8 mouse cellular contexts compared by ENCODE assay signal in the genomic region with DNA sequence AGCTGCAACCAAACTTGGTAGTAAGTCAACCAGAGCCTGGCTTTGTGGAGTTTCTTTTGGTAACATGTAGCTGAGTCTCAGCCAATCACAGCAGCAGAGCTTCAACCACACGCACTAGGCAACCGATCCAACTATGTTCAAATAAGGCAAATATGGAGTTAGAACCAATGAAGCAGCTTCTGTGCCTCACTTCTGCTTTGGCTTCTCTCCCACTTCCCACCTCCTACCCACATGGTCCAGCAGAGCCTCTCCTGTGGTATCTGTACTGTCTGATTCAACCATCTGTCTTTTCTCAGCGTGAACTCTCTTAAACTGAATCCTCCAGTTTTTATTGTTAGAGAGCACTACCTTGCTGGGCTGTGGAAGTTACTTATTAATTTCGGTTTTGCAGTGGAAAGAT. TPM values are rescaled to one million over a fixed set of nuclear protein-coding genes. Genes with fewer than 3 reads are reported as not detected.
DNase-seq lines count a peak whose midpoint lies in the region; ATAC-seq and TF ChIP-seq lines count a peak whose summit lies in the region.

No protein-coding gene starts in this region.

- ATAC-seq in midbrain, postnatal 0 days (ENCODE audit: low FRiP score) = no peak
- no peak for ATAC-seq in midbrain, embryonic 11.5 days (ENCODE audit: low FRiP score)
- ATAC-seq in intestine, embryonic 14.5 days (replicated peaks; ENCODE audit: low FRiP score, low TSS enrichment, low read depth) = peak; percentile 70
- ATAC-seq in neural tube, embryonic 15.5 days (ENCODE audit: low FRiP score) = no peak

- DNase-seq in midbrain, postnatal 0 days (ENCODE audit: low spot score) = peak; percentile 22
- no peak for DNase-seq in midbrain, embryonic 11.5 days (ENCODE audit: low spot score, missing footprints)
- no peak for DNase-seq in intestine, embryonic 14.5 days (ENCODE audit: low spot score)
- peak; percentile 58 to 97 for DNase-seq in left cerebral cortex, postnatal 25 days (ENCODE audit: low spot score in 2 of 2)
- DNase-seq in adrenal gland, adult 18-20 months (ENCODE audit: low spot score in 2 of 2) = no peak
- no peak for DNase-seq in thymus, postnatal 25 days
- DNase-seq in retina, embryonic 14.5 days (ENCODE audit: low spot score) = no peak

- no peak overlapping the region for H3K9ac ChIP-seq in midbrain, postnatal 0 days (replicated peaks; ENCODE audit: low read length, poor library complexity, severe bottlenecking)
- H3K9ac ChIP-seq in midbrain, embryonic 11.5 days (ENCODE audit: low read length) = no peak overlapping the region
- no peak overlapping the region for H3K9ac ChIP-seq in intestine, embryonic 14.5 days (ENCODE audit: low read length)
- H3K9ac ChIP-seq in neural tube, embryonic 15.5 days (replicated peaks) = no peak overlapping the region

- WGBS in midbrain, postnatal 0 days = 86% methylated on average over 4 of the region's 4 CpGs
- 92% methylated on average over 4 of the region's 4 CpGs for WGBS in midbrain, embryonic 11.5 days
- 74% methylated on average over 4 of the region's 4 CpGs for WGBS in intestine, embryonic 14.5 days
- 85% methylated on average over 4 of the region's 4 CpGs for WGBS in neural tube, embryonic 15.5 days

- H3K4me2 ChIP-seq in midbrain, postnatal 0 days (ENCODE audit: low read depth, low read length, poor library complexity, severe bottlenecking) = no peak overlapping the region
- no peak overlapping the region for H3K4me2 ChIP-seq in midbrain, embryonic 11.5 days
- no peak overlapping the region for H3K4me2 ChIP-seq in intestine, embryonic 14.5 days (ENCODE audit: low read length)
- H3K4me2 ChIP-seq in neural tube, embryonic 15.5 days = no peak overlapping the region

- intact Hi-C loops in left cerebral cortex, postnatal 25 days (cut with DNase I) = loop anchor here (2.0 to 5.0 kb wide), 2 partner anchors 101 to 116 kb away; no protein-coding TSS in a partner anchor

- no peak overlapping the region for H3K4me3 ChIP-seq in midbrain, postnatal 0 days (ENCODE audit: low read depth, low read length)
- no peak overlapping the region for H3K4me3 ChIP-seq in midbrain, embryonic 11.5 days (ENCODE audit: low read depth, low read length)
- no peak overlapping the region for H3K4me3 ChIP-seq in intestine, embryonic 14.5 days (ENCODE audit: low read depth, low read length)
- H3K4me3 ChIP-seq in neural tube, embryonic 15.5 days (replicated peaks) = no peak overlapping the region

- H3K27me3 ChIP-seq in midbrain, postnatal 0 days (ENCODE audit: insufficient read depth, low read length) = no peaks in the 10 kb centered on the region
- no peaks in the 10 kb centered on the region for H3K27me3 ChIP-seq in midbrain, embryonic 11.5 days (ENCODE audit: control insufficient read depth, insufficient read depth, low read length)
- H3K27me3 ChIP-seq in intestine, embryonic 14.5 days (replicated peaks; ENCODE audit: control insufficient read depth, insufficient read depth, low read length) = no peaks in the 10 kb centered on the region
- H3K27me3 ChIP-seq in neural tube, embryonic 15.5 days (replicated peaks) = no peaks in the 10 kb centered on the region

- H3K27ac ChIP-seq in midbrain, postnatal 0 days (ENCODE audit: low read depth, low read length) = no peak overlapping the region
- H3K27ac ChIP-seq in midbrain, embryonic 11.5 days (ENCODE audit: low read depth, low read length) = no peak overlapping the region
- H3K27ac ChIP-seq in intestine, embryonic 14.5 days (ENCODE audit: low read depth) = no peak overlapping the region; the same call in 1 of the 2 replicates
- H3K27ac ChIP-seq in neural tube, embryonic 15.5 days (replicated peaks) = no peak overlapping the region

- no peaks in the 10 kb centered on the region for H3K9me3 ChIP-seq in midbrain, postnatal 0 days (ENCODE audit: low read length)
- H3K9me3 ChIP-seq in midbrain, embryonic 11.5 days (ENCODE audit: control insufficient read depth, low read length) = no peaks in the 10 kb centered on the region
- H3K9me3 ChIP-seq in intestine, embryonic 14.5 days (ENCODE audit: control insufficient read depth, low read length) = no peaks in the 10 kb centered on the region
- H3K9me3 ChIP-seq in neural tube, embryonic 15.5 days (replicated peaks) = no peaks in the 10 kb centered on the region

- TF ChIP-seq CTCF in midbrain, postnatal 0 days (IDR thresholded peaks at IDR 0.05) = no peak

- H3K36me3 ChIP-seq in midbrain, postnatal 0 days (ENCODE audit: insufficient read depth, low read length) = no peaks in the 10 kb centered on the region
- H3K36me3 ChIP-seq in midbrain, embryonic 11.5 days (ENCODE audit: control insufficient read depth, insufficient read depth, low read length) = no peaks in the 10 kb centered on the region
- no peaks in the 10 kb centered on the region for H3K36me3 ChIP-seq in intestine, embryonic 14.5 days (ENCODE audit: control insufficient read depth, insufficient read depth, low read length)
- H3K36me3 ChIP-seq in neural tube, embryonic 15.5 days = no peaks in the 10 kb centered on the region

- no peaks in the 10 kb centered on the region for H3K4me1 ChIP-seq in midbrain, postnatal 0 days (ENCODE audit: insufficient read depth, low read length)
- H3K4me1 ChIP-seq in midbrain, embryonic 11.5 days (ENCODE audit: control insufficient read depth, insufficient read depth, low read length) = no peaks in the 10 kb centered on the region
- H3K4me1 ChIP-seq in intestine, embryonic 14.5 days (replicated peaks; ENCODE audit: control insufficient read depth, insufficient read depth, low read length) = peaks cover 10% of the 10 kb centered on the region
- H3K4me1 ChIP-seq in neural tube, embryonic 15.5 days = no peaks in the 10 kb centered on the region

RNA-seq across cellular contexts. Expression of gene Calml3, which starts 27.7 kb away (rescaled TPM):
- 0.44 TPM in 1 of 2 replicates, not detected in the other for total RNA-seq in midbrain, postnatal 0 days (2014; rRNA removed)
- not detected in 2 replicates for polyA plus RNA-seq in midbrain, postnatal 0 days (2015; fragmentation: Nextera tagmentation; extraction: Ambion mirVana)
- polyA plus RNA-seq in midbrain, embryonic 11.5 days (2014; fragmentation: Nextera tagmentation; extraction: Ambion mirVana) = not detected in 2 replicates
- not detected in 2 replicates for polyA plus RNA-seq in intestine, embryonic 14.5 days (2014; fragmentation: Nextera tagmentation; extraction: Ambion mirVana)
- not detected for total RNA-seq in left cerebral cortex, postnatal 25 days (2021)
- under 1 TPM in 1 of 2 experiments, not detected in 1; 0.86 TPM for total RNA-seq in adrenal gland, adult 18-20 months (2021)
- not detected in 2 replicates for polyA plus RNA-seq in neural tube, embryonic 15.5 days (2015; fragmentation: Nextera tagmentation; extraction: Ambion mirVana)

Comparison
In these comparisons a context has a peak if more than half of its experiments do, and no peak if none do; other contexts are left out.
1. DNase-seq: peak in midbrain, postnatal 0 days (single experiment) and left cerebral cortex, postnatal 25 days (2 of 2); none in midbrain, embryonic 11.5 days (single experiment), intestine, embryonic 14.5 days (single experiment), adrenal gland, adult 18-20 months (0 of 2), thymus, postnatal 25 days (single experiment) and retina, embryonic 14.5 days (single experiment).